Mouse (Mus musculus) MEL (cell line): ENCODE results near the gene Atp1a1. TPM values are rescaled to one million over a fixed set of nuclear protein-coding genes. Genes with fewer than 3 reads are reported as not detected.

ENCODE experiments used
- DNase-seq: peaks from one replicate; pipeline ENCODE4 v3.0.0; 2011; ENCODE audit warnings: low read depth, low spot score
- H3K27ac ChIP-seq: 2 replicates; pipeline ENCODE4 v1.5.1; 2012; ENCODE audit warnings: low read depth, mild to moderate bottlenecking, control low read depth, low read length, moderate library complexity; ENCODE audit not compliant: control insufficient read depth
- H3K27me3 ChIP-seq, 2 experiments: fragments of 150-350 bp in 1 of 2; sonication (generic) in 1 of 2; 2 replicates each; pipeline ENCODE4 v1.6.1; 2012; ENCODE audit warnings: low read length in 2 of 2, mild to moderate bottlenecking in 2 of 2, improper control_type of control experiment in 1 of 2, moderate library complexity in 1 of 2; ENCODE audit not compliant: insufficient read depth in 2 of 2, control insufficient read depth in 1 of 2
- H3K36me3 ChIP-seq, 2 experiments: 2 replicates each; pipeline ENCODE4 v1.6.1; 2012 to 2014; ENCODE audit warnings: low read length in 2 of 2, improper control_type of control experiment in 1 of 2, inconsistent platforms in 1 of 2, mild to moderate bottlenecking in 1 of 2; ENCODE audit not compliant: insufficient read depth in 2 of 2, control insufficient read depth in 1 of 2
- H3K4me1 ChIP-seq, 2 experiments: fragments of 150-350 bp in 1 of 2; sonication (generic) in 1 of 2; 2 replicates each; pipeline ENCODE4 v1.6.1; 2012; ENCODE audit warnings: low read length in 2 of 2, improper control_type of control experiment in 1 of 2, mild to moderate bottlenecking in 1 of 2; ENCODE audit not compliant: insufficient read depth in 2 of 2, control insufficient read depth in 1 of 2
- H3K4me3 ChIP-seq, 2 experiments: fragments of 150-350 bp in 1 of 2; sonication (generic) in 1 of 2; 2 replicates each; pipeline ENCODE4 v1.5.1; 2012; ENCODE audit warnings: low read depth in 2 of 2, low read length in 2 of 2, mild to moderate bottlenecking in 2 of 2, moderate library complexity in 2 of 2, control low read depth in 1 of 2, improper control_type of control experiment in 1 of 2; ENCODE audit not compliant: control insufficient read depth in 1 of 2, insufficient read depth in 1 of 2
- H3K79me2 ChIP-seq: 2 replicates; pipeline ENCODE4 v1.6.1; 2012; ENCODE audit warnings: mild to moderate bottlenecking, low read length, moderate library complexity; ENCODE audit not compliant: control insufficient read depth, poor library complexity, insufficient read depth
- H3K9ac ChIP-seq: 2 replicates; pipeline ENCODE4 v1.6.1; 2012; ENCODE audit warnings: low read depth, mild to moderate bottlenecking, control low read depth, low read length, moderate library complexity; ENCODE audit not compliant: control insufficient read depth, poor library complexity, severe bottlenecking
- H3K9me3 ChIP-seq: fragments of 150-350 bp; sonication (generic); replicated peaks from 2 replicates; pipeline ENCODE4 v1.6.1; 2012; ENCODE audit warnings: mild to moderate bottlenecking, low read length, improper control_type of control experiment, moderate library complexity; ENCODE audit not compliant: insufficient read depth
- CHD1 ChIP-seq: IDR thresholded peaks from 2 replicates; pipeline ENCODE4 v1.6.1; 2012; ENCODE audit warnings: low read depth, mild to moderate bottlenecking, inconsistent platforms, low read length, improper control_type of control experiment
- E2F4 ChIP-seq: IDR thresholded peaks from 2 replicates; pipeline ENCODE4 v1.6.1; 2011; ENCODE audit warnings: low read depth, low read length, improper control_type of control experiment, borderline replicate concordance
- ELF1 ChIP-seq: IDR thresholded peaks from 2 replicates; pipeline ENCODE4 v1.6.1; 2014; ENCODE audit warnings: low read depth, mild to moderate bottlenecking, inconsistent platforms, low read length, improper control_type of control experiment, moderate library complexity
- GABPA ChIP-seq: IDR thresholded peaks from 2 replicates; pipeline ENCODE4 v1.6.1; 2012; ENCODE audit warnings: low read depth, mild to moderate bottlenecking, inconsistent platforms, low read length, improper control_type of control experiment, moderate library complexity
- JUND ChIP-seq: IDR thresholded peaks from 2 replicates; pipeline ENCODE4 v1.6.1; 2011; ENCODE audit warnings: low read depth, mild to moderate bottlenecking, improper control_type of control experiment, low read length
- KAT2A ChIP-seq: conservative IDR thresholded peaks from 2 replicates; pipeline ENCODE4 v1.6.1; 2012; ENCODE audit warnings: low read depth, low read length, improper control_type of control experiment, inconsistent platforms
- MAX ChIP-seq: IDR thresholded peaks from 2 replicates; pipeline ENCODE4 v1.6.1; 2011; ENCODE audit warnings: low read length, improper control_type of control experiment
- MXI1 ChIP-seq: IDR thresholded peaks from 2 replicates; pipeline ENCODE4 v1.6.1; 2011; ENCODE audit warnings: mild to moderate bottlenecking, low read depth, low read length, improper control_type of control experiment
- NRF1 ChIP-seq: IDR thresholded peaks from 2 replicates; pipeline ENCODE4 v1.6.1; 2014; ENCODE audit warnings: low read depth, mild to moderate bottlenecking, inconsistent platforms, low read length, improper control_type of control experiment, moderate library complexity; ENCODE audit not compliant: poor library complexity, insufficient read depth, severe bottlenecking
- POLR2A ChIP-seq, 2 experiments: IDR thresholded peaks; 2 replicates each; pipeline ENCODE4 v1.6.1; 2011 to 2012; ENCODE audit warnings: low read length in 2 of 2, mild to moderate bottlenecking in 2 of 2, control low read depth in 1 of 2, improper control_type of control experiment in 1 of 2, low read depth in 1 of 2, moderate library complexity in 1 of 2; ENCODE audit not compliant: control insufficient read depth in 1 of 2, insufficient read depth in 1 of 2, poor library complexity in 1 of 2
- POLR2AphosphoS2 ChIP-seq: IDR thresholded peaks from 2 replicates; pipeline ENCODE4 v1.6.1; 2011; ENCODE audit warnings: low read length, improper control_type of control experiment
- POLR2AphosphoS5 ChIP-seq: IDR thresholded peaks from 2 replicates; pipeline ENCODE4 v1.6.1; 2012; ENCODE audit warnings: low read depth, borderline replicate concordance, mild to moderate bottlenecking, inconsistent platforms, low read length, moderate library complexity, mixed read lengths
- SIN3A ChIP-seq: IDR thresholded peaks from 2 replicates; pipeline ENCODE4 v1.6.1; 2012; ENCODE audit warnings: low read length, improper control_type of control experiment, inconsistent platforms
- TAL1 ChIP-seq: IDR thresholded peaks from 2 replicates; pipeline ENCODE4 v1.6.1; 2012; ENCODE audit warnings: mild to moderate bottlenecking, inconsistent platforms, low read length, moderate library complexity, mixed read lengths
- TBP ChIP-seq: IDR thresholded peaks from 2 replicates; pipeline ENCODE4 v1.8.0; 2011; ENCODE audit warnings: low read depth, low read length, improper control_type of control experiment
- polyA plus RNA-seq, 2 experiments: library from polyadenylated mRNA; stranded (reverse) in 1 of 2; unstranded in 1 of 2; fragments of >175 nt in 1 of 2; fragments of >200 nt in 1 of 2; gene quantifications; 2 replicates each; pipeline versions ENCODE4 v1.2.1 to v1.2.4; 2012; ENCODE audit warnings: low replicate concordance in 2 of 2, low read depth in 1 of 2; ENCODE audit not compliant: insufficient read length in 2 of 2, insufficient read depth in 1 of 2, missing spikeins in 1 of 2
- total RNA-seq: library from RNA; depleted of rRNA; stranded (reverse); fragments of 300-350 nt; gene quantifications from 2 replicates; pipeline ENCODE4 v1.2.3, GENCODE M21; 2012

Atp1a1 gene
- total and polyA plus RNA-seq, 3 experiments = 136 to 174 TPM; not detected in 1

- no peak for DNase-seq
- TF ChIP-seq E2F4 (no peak), POLR2AphosphoS5 (no peak), JUND (no peak), TBP (no peak), MXI1 (no peak), POLR2A (IDR thresholded peaks at IDR 0.05; ENCODE audit: control insufficient read depth in 1 of 2, insufficient read depth in 1 of 2, low read depth in 1 of 2, low read length in 2 of 2, poor library complexity in 1 of 2) (no peak), TAL1 (no peak), GABPA (no peak), ELF1 (no peak), POLR2AphosphoS2 (no peak)
- Histone ChIP-seq H3K36me3 (no peaks in the 10 kb centered on the region), H3K9me3 (no peaks in the 10 kb centered on the region), H3K4me3 (no peak overlapping the region), H3K79me2 (no peaks in the 10 kb centered on the region), H3K9ac (no peak overlapping the region), H3K27ac (no peak overlapping the region), H3K4me1 (no peaks in the 10 kb centered on the region), H3K27me3 (peaks cover 0 to 3% of the 10 kb centered on the region in 2 experiments; a peak in 2 of 4 replicates)
Measured at GRCm38 (mm10) chr3:101536322-101536721, 68.2 kb downstream of the Atp1a1 start.

- TF ChIP-seq SIN3A (no peak), TAL1 (no peak)
- TF ChIP-seq, all 39 proteins: peak for 0
- Histone ChIP-seq H3K79me2 (no peaks in the 10 kb centered on the region), H3K4me3 (no peak overlapping the region), H3K9me3 (no peaks in the 10 kb centered on the region), H3K27ac (no peak overlapping the region), H3K36me3 (no peaks in the 10 kb centered on the region), H3K4me1 (no peaks in the 10 kb centered on the region), H3K9ac (no peak overlapping the region), H3K27me3 (no peaks in the 10 kb centered on the region; a peak in 1 of 4 replicates)
- no peak for DNase-seq
Measured at GRCm38 (mm10) chr3:101534311-101534710, 70.2 kb downstream of the Atp1a1 start.

GRCm38 (mm10) chr3:101533373-101533772, 71.1 kb downstream of the Atp1a1 start:
- no peaks in the 10 kb centered on the region for H3K9me3 ChIP-seq
- H3K27ac ChIP-seq = no peak overlapping the region
- H3K36me3 ChIP-seq = no peaks in the 10 kb centered on the region
- no peak for DNase-seq
- H3K4me3 ChIP-seq = no peak overlapping the region
- no peaks in the 10 kb centered on the region for H3K4me1 ChIP-seq
- H3K9ac ChIP-seq = no peak overlapping the region
- H3K27me3 ChIP-seq = no peaks in the 10 kb centered on the region; a peak in 1 of 4 replicates
- TF ChIP-seq CHD1 (no peak), NRF1 (no peak), TAL1 (no peak), TBP (no peak), MAX (no peak), KAT2A (no peak)
- no peaks in the 10 kb centered on the region for H3K79me2 ChIP-seq
